Mouse (Mus musculus) intestine, embryonic 15.5 days (tissue): ENCODE measurements around the gene Lsm5. TPM values are rescaled to one million over a fixed set of nuclear protein-coding genes. Genes with fewer than 3 reads are reported as not detected.

Experiments used
- ATAC-seq: fragments of 200-750 bp; cut with Nextera tagmentation; 2 replicates; pipeline ENCODE4 v1.8.0; 2017; ENCODE audit warnings: moderate TSS enrichment, moderate library complexity
- H3K27ac ChIP-seq: fragments of 300-500 bp; sonication (generic); 2 replicates; pipeline ENCODE4 v1.5.1; 2015; ENCODE audit warnings: mild to moderate bottlenecking, inconsistent platforms
- H3K27me3 ChIP-seq: fragments of 300-500 bp; sonication (generic); replicated peaks from 2 replicates; pipeline ENCODE4 v1.6.1; 2015; ENCODE audit warnings: inconsistent platforms
- H3K36me3 ChIP-seq: fragments of 300-500 bp; sonication (generic); 2 replicates; pipeline ENCODE4 v1.6.1; 2015; ENCODE audit warnings: inconsistent platforms
- H3K4me1 ChIP-seq: fragments of 300-500 bp; sonication (generic); replicated peaks from 2 replicates; pipeline ENCODE4 v1.6.1; 2015; ENCODE audit warnings: inconsistent platforms
- H3K4me2 ChIP-seq: fragments of 300-500 bp; sonication (generic); replicated peaks from 2 replicates; pipeline ENCODE4 v1.6.1; 2015; ENCODE audit warnings: mild to moderate bottlenecking, inconsistent platforms
- H3K4me3 ChIP-seq: fragments of 300-500 bp; sonication (generic); replicated peaks from 2 replicates; pipeline ENCODE4 v1.5.1; 2015; ENCODE audit warnings: inconsistent platforms
- H3K9ac ChIP-seq: fragments of 300-500 bp; sonication (generic); 2 replicates; pipeline ENCODE4 v1.6.1; 2015; ENCODE audit warnings: inconsistent platforms
- H3K9me3 ChIP-seq: fragments of 300-500 bp; sonication (generic); 2 replicates; pipeline ENCODE4 v1.6.1; 2016; ENCODE audit warnings: inconsistent platforms
- WGBS: fragments of 180-500 bp; shearing (Covaris S2); methylation state at CpG from one replicate; pipeline ENCODE4 v1.1.7; 2015; 5-methylcytosine and 5-hydroxymethylcytosine counted together
- polyA plus RNA-seq: library from polyadenylated mRNA; unstranded; fragments of >200 nt; fragmentation: Nextera tagmentation; extraction: Ambion mirVana; gene quantifications from 2 replicates; pipeline ENCODE4 v1.2.1, GENCODE M21; 2015

Gene Lsm5
- polyA plus RNA-seq = 116 and 146 TPM in 2 replicates

GRCm38 (mm10) chr6:56703931-56704900 lies at the start of gene Lsm5:
Gene Lsm5 (minus strand): TSS chr6:56704710.
- Histone ChIP-seq H3K4me1 (no peaks in the 10 kb centered on the region), H3K4me2 (peak within 1 kb of the TSS; percentile 72), H3K27ac (no peak within 1 kb of the TSS), H3K9ac (peak within 1 kb of the TSS; percentile 64), H3K9me3 (no peaks in the 10 kb centered on the region), H3K36me3 (no peaks in the 10 kb centered on the region), H3K27me3 (no peaks in the 10 kb centered on the region), H3K4me3 (peak within 1 kb of the TSS; percentile 76)
- ATAC-seq = peak; percentile 93
- WGBS = under 1% methylated on average over 46 of the region's 46 CpGs

GRCm38 (mm10) chr6:56753719-56754118 lies 49.2 kb upstream of the Lsm5 start:
- Histone ChIP-seq H3K4me2 (no peak overlapping the region), H3K27ac (no peak overlapping the region), H3K9ac (no peak overlapping the region), H3K9me3 (no peaks in the 10 kb centered on the region), H3K4me3 (no peak overlapping the region), H3K4me1 (no peaks in the 10 kb centered on the region), H3K36me3 (peaks cover 8% of the 10 kb centered on the region), H3K27me3 (no peaks in the 10 kb centered on the region)
- WGBS = 97% methylated on average over 3 of the region's 3 CpGs
- no peak for ATAC-seq

GRCm38 (mm10) chr6:56745950-56746543 lies 41.5 kb upstream of the Lsm5 start:
- no peak overlapping the region for H3K4me3 ChIP-seq
- 0 out of 2 replicates have a peak, but pooled peaks have one; percentile 15 for ATAC-seq
- H3K27me3 ChIP-seq = no peaks in the 10 kb centered on the region
- H3K36me3 ChIP-seq = peaks cover 9% of the 10 kb centered on the region; the same call in 1 of the 2 replicates
- WGBS = 79% methylated on average over 5 of the region's 5 CpGs
- H3K4me2 ChIP-seq = no peak overlapping the region
- no peaks in the 10 kb centered on the region for H3K9me3 ChIP-seq
- no peaks in the 10 kb centered on the region for H3K4me1 ChIP-seq
- no peak overlapping the region for H3K9ac ChIP-seq
- H3K27ac ChIP-seq = no peak overlapping the region

GRCm38 (mm10) chr6:56732545-56732944 lies 28.0 kb upstream of the Lsm5 start:
- WGBS = 88% methylated on average over 2 of the region's 2 CpGs
- Histone ChIP-seq H3K9me3 (no peaks in the 10 kb centered on the region), H3K4me3 (no peak overlapping the region), H3K4me1 (no peaks in the 10 kb centered on the region), H3K4me2 (no peak overlapping the region), H3K9ac (no peak overlapping the region), H3K27ac (no peak overlapping the region), H3K27me3 (no peaks in the 10 kb centered on the region), H3K36me3 (peaks cover 18% of the 10 kb centered on the region)
- ATAC-seq = no peak

- Histone ChIP-seq H3K4me1 (no peaks in the 10 kb centered on the region), H3K9ac (no peak overlapping the region), H3K36me3 (0 out of 2 replicates have a peak, but pooled peaks cover 4% of the 10 kb centered on the region), H3K9me3 (no peaks in the 10 kb centered on the region), H3K4me3 (no peak overlapping the region), H3K27me3 (no peaks in the 10 kb centered on the region), H3K27ac (no peak overlapping the region), H3K4me2 (no peak overlapping the region)
- WGBS = 62% methylated on average over 3 of the region's 3 CpGs
- ATAC-seq = no peak
These were observed 16.4 kb upstream of the Lsm5 start for GRCm38 (mm10) chr6:56720877-56721276.

- H3K27ac ChIP-seq = no peak overlapping the region
- WGBS = 84% methylated on average over 1 of the region's 1 CpGs
- H3K27me3 ChIP-seq = no peaks in the 10 kb centered on the region
- H3K9me3 ChIP-seq = no peaks in the 10 kb centered on the region
- no peak overlapping the region for H3K4me3 ChIP-seq
- H3K9ac ChIP-seq = no peak overlapping the region
- no peak overlapping the region for H3K4me2 ChIP-seq
- H3K36me3 ChIP-seq = 0 out of 2 replicates have a peak, but pooled peaks cover 4% of the 10 kb centered on the region
- ATAC-seq = no peak
- no peaks in the 10 kb centered on the region for H3K4me1 ChIP-seq
These were observed 14.6 kb upstream of the Lsm5 start for GRCm38 (mm10) chr6:56719071-56719470.

- Histone ChIP-seq H3K9ac (peak overlapping the region; percentile 81), H3K4me3 (peak overlapping the region; percentile 87), H3K4me2 (peak overlapping the region; percentile 62), H3K4me1 (no peaks in the 10 kb centered on the region), H3K27ac (peak overlapping the region; percentile 98), H3K27me3 (no peaks in the 10 kb centered on the region), H3K36me3 (no peaks in the 10 kb centered on the region), H3K9me3 (no peaks in the 10 kb centered on the region)
- under 1% methylated on average over 25 of the region's 25 CpGs for WGBS
- no peak; the same call in 1 of the 2 replicates for ATAC-seq
These were observed 10.8 kb upstream of the Lsm5 start for GRCm38 (mm10) chr6:56715270-56715666.

GRCm38 (mm10) chr6:56714574-56715269 lies 10.2 kb upstream of the Lsm5 start, which contains the start of gene Avl9:
Gene Avl9 (plus strand): TSS chr6:56714899.
- Histone ChIP-seq H3K9me3 (no peaks in the 10 kb centered on the region), H3K27ac (peak within 1 kb of the TSS; percentile 98), H3K27me3 (no peaks in the 10 kb centered on the region), H3K4me2 (peak within 1 kb of the TSS; percentile 62), H3K4me3 (peak within 1 kb of the TSS; percentile 87), H3K36me3 (no peaks in the 10 kb centered on the region), H3K9ac (peak within 1 kb of the TSS; percentile 81), H3K4me1 (no peaks in the 10 kb centered on the region)
- WGBS = under 1% methylated on average over 60 of the region's 64 CpGs
- peak; percentile 99 for ATAC-seq

GRCm38 (mm10) chr6:56714186-56714573 lies 9.7 kb upstream of the Lsm5 start:
- Histone ChIP-seq H3K9me3 (no peaks in the 10 kb centered on the region), H3K9ac (no peak overlapping the region), H3K4me3 (peak overlapping the region; percentile 87), H3K4me2 (peak overlapping the region; percentile 62), H3K27me3 (no peaks in the 10 kb centered on the region), H3K4me1 (no peaks in the 10 kb centered on the region), H3K36me3 (no peaks in the 10 kb centered on the region), H3K27ac (no peak overlapping the region)
- WGBS = 44% methylated on average over 7 of the region's 7 CpGs
- ATAC-seq = no peak

GRCm38 (mm10) chr6:56692445-56692844 lies 12.1 kb downstream of the Lsm5 start:
- Histone ChIP-seq H3K27me3 (no peaks in the 10 kb centered on the region), H3K36me3 (no peaks in the 10 kb centered on the region), H3K9ac (no peak overlapping the region), H3K4me1 (no peaks in the 10 kb centered on the region), H3K9me3 (no peaks in the 10 kb centered on the region), H3K4me2 (no peak overlapping the region), H3K4me3 (no peak overlapping the region), H3K27ac (no peak overlapping the region)
- 69% methylated on average over 4 of the region's 4 CpGs for WGBS
- no peak for ATAC-seq

GRCm38 (mm10) chr6:56691205-56691604 lies 13.3 kb downstream of the Lsm5 start:
- ATAC-seq = 0 out of 2 replicates have a peak, but pooled peaks have one; percentile 41
- Histone ChIP-seq H3K4me1 (no peaks in the 10 kb centered on the region), H3K27ac (no peak overlapping the region), H3K9ac (no peak overlapping the region), H3K9me3 (no peaks in the 10 kb centered on the region), H3K4me3 (no peak overlapping the region), H3K4me2 (no peak overlapping the region), H3K36me3 (no peaks in the 10 kb centered on the region), H3K27me3 (no peaks in the 10 kb centered on the region)
- WGBS = 6% methylated on average over 2 of the region's 2 CpGs

GRCm38 (mm10) chr6:56688238-56688637 lies 16.3 kb downstream of the Lsm5 start:
- Histone ChIP-seq H3K9ac (no peak overlapping the region), H3K36me3 (no peaks in the 10 kb centered on the region), H3K4me3 (no peak overlapping the region), H3K4me2 (no peak overlapping the region), H3K27ac (no peak overlapping the region), H3K4me1 (no peaks in the 10 kb centered on the region), H3K27me3 (no peaks in the 10 kb centered on the region), H3K9me3 (no peaks in the 10 kb centered on the region)
- WGBS = 93% methylated on average over 3 of the region's 3 CpGs
- no peak for ATAC-seq
